Mouse (Mus musculus): Measurements from ENCODE around the gene Trappc3.

Gene Trappc3

DNA sequence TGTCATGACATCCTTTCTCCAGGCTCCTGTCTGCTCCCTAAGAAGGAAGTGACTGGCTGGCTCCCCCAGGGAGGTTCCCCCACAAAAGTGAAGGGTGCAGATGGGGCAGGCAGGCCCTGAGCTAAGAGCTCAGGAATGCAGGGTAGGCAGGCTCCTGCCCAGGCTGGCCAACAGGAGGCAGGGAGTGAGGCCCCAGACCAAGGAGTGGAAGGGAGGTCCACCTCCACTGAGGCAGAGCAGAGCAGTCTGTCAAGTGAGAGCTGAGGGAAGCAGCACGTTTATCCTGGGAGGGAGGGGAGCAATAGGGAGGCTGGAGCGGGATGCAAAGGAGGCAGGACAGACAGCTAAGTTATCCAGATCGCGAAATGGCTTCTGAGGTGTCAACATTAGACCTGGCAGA, 11.5 kb upstream of the Trappc3 start:
- CTCF ChIA-PET = interaction anchor here (0.6 kb wide), 1 partner anchor 47 kb away, joined by 3 read pairs; no protein-coding TSS in a partner anchor

GRCm38 (mm10) chr4:126251655-126252254, 10.4 kb upstream of the Trappc3 start:
- CTCF ChIA-PET = no interaction called here

DNA sequence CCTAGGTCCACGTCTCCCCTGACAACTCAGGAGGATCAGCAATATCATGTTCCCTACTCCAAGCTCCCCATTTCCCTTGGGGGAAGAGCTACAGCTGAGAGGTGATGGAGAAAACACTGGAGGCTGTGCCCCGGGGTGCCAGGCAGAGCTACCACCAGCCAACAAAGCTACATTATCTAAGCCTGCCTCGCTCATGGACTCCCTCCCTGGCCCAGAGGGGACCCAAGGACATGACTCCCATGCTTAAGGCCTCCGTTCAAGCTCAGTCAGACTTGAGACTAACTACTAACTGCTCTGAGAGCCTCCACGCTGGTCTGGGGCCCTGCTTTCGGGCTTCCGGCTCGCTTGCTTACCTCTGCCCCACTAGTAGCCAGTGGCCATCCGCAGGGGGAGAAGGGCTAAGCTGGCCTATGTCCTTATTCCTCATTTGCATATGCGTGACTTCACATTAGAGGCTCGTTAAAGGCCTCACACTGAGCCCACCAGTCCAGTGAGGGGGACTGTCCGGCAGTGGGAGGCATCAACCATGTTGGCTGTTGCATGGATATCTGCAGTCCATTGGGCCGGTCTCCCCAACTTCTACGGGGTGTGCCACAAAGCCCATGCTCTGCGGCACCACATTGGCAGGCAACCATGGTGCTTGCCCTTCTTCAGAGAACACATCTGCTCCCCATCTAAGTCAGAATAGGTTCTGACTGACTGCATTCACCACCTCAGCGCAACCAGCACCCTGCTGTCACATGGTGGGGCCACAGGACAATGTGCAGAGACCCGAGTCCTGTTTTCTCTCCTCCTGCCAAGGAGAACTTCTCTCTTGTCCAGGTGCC, 9.5 kb upstream of the Trappc3 start:
- CTCF ChIA-PET = interaction anchor here (1.1 kb wide), 1 partner anchor 9 kb away, joined by 3 read pairs; no protein-coding TSS in a partner anchor

DNA sequence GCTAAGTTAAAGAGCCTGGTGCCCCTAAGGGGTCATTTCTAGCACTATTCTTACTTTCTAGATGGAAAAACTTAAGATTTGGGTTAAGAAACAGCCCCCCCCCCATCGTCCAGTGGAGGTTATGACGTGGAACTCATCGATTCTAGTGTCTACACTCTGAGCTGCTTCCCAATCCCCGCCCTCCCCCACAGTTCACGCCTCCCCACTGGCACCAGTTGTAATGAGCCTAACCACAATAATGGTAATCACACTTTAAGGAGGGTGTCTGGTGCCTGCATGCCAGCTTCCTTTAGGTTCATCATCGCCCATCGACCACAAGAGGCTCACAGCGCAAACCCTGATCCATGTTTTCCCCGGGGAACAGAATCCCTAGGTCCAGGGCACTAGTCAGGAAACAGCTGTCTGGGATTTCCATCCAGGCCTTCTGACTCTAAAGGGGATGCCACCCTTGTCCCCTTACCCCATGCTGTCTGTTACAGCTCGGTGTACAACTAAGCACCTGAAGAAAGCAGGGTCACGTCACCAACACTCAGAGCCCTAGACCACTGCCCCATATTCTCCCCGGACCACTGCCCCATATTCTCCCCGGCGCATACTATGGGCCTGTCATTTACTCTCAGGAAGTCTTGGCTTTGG, 8.4 kb upstream of the Trappc3 start:
- CTCF ChIA-PET = interaction anchor here (1.1 kb wide), 1 partner anchor 8 kb away, joined by 3 read pairs; no protein-coding TSS in a partner anchor

DNA sequence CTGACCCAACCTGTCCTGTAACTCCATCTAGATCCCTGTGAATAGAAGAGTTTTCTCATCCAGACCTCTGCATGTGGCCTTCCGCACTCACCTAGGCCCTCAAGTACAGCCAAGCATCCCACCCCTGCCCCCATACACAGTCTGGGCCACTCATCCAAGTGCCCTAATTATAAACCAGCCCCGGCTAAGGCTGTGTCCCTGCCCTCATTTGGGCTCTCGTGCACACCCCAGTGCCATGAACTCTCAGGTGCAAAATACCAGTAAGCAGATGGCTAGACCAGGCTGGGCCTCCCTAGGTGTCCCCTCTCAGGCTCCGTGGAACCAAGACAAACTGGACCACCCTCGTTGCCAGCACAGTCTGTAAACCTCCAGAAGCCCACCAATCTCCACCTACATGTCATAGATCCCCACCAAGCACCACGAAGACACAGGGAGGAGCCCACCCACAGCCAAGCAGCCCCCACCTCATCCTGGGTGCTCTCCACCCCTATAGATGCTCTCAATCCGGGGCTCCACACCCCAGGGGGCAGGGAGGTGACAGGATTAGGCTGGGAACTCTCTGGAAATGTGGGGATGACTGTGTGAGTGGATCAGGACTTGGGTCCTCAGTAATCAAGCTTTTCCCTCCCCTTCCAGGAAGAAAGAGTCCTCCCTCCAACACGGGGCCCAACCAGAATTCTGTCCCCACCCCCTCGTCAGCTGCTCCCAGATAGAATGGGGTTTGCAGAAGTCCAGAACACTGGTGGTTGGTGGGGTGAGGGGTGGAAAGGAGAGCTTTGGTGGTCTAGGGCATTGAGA, 7.6 kb upstream of the Trappc3 start:
- CTCF ChIA-PET = interaction anchor here (1.8 kb wide), 1 partner anchor 24 kb away, joined by 5 read pairs; no protein-coding TSS in a partner anchor

GRCm38 (mm10) chr4:126255113-126256001, 6.8 kb upstream of the Trappc3 start:
- CTCF ChIA-PET = interaction anchor here (1.8 kb wide), 1 partner anchor 23 kb away, joined by 5 read pairs; no protein-coding TSS in a partner anchor

DNA sequence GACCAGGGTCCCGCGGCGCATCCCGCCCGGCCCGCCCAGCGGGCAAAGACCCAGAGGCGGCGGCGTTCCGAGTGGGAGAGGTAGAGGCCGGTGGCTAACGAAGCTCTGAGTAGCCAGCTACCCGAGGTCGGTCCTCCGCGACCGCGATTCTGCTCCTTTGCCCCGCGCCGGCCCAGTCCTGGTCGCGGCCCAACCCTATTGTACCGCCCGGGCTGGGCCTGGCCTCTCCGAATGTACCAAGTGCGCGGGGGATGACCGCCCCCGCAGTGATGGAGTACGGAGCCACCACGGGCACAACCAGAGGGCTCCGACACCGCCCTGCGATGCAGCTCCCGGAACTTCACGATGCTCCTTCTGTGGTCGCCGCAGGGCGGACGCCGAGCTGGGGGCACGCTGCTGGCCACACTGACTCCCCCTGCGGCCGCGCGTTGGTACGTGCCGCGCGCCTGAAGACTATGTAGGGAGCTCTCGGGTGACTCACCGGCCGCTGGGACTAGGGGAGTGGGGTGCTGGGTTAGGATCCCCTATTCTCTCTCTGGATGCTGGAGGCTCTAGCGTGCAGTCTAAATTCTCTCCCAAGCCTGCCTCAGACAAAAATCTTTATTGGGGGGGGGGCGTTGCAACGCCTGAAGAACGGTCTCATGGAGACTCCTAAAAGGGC, 5.9 kb upstream of the Trappc3 start, which contains the start of gene Map7d1:
TSS of gene Map7d1 (minus strand) at position 213 of the 661 bp plus-strand sequence.
- CTCF ChIA-PET = interaction anchor here (0.7 to 1.8 kb wide), 2 partner anchors 22 to 170 kb away, joined by 3 to 5 read pairs; no protein-coding TSS in a partner anchor

GRCm38 (mm10) chr4:126256967-126257881, 4.9 kb upstream of the Trappc3 start:
- CTCF ChIA-PET = interaction anchor here (0.8 kb wide), 1 partner anchor 15 kb away, joined by 3 read pairs; no protein-coding TSS in a partner anchor

DNA sequence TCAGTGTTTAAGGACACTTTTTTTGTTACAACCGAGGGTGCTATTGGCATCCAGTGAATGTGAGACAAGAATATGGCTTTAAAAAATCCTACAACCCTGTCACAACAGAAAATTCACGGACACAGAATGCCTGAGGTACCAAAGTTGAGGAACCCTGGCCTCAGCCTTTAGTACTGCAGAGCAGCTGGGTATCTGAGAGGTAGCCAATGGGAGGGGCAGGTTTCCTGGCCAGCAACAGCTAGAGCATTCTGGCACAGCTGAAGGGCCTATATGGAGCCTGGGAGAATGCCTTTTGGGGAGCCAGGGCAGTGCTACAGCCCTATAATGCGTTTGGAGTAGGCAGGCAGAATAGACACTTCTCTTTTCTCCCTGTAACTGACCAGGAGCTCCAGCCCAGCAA, 3.1 kb upstream of the Trappc3 start:
- CTCF ChIA-PET = no interaction called here

DNA sequence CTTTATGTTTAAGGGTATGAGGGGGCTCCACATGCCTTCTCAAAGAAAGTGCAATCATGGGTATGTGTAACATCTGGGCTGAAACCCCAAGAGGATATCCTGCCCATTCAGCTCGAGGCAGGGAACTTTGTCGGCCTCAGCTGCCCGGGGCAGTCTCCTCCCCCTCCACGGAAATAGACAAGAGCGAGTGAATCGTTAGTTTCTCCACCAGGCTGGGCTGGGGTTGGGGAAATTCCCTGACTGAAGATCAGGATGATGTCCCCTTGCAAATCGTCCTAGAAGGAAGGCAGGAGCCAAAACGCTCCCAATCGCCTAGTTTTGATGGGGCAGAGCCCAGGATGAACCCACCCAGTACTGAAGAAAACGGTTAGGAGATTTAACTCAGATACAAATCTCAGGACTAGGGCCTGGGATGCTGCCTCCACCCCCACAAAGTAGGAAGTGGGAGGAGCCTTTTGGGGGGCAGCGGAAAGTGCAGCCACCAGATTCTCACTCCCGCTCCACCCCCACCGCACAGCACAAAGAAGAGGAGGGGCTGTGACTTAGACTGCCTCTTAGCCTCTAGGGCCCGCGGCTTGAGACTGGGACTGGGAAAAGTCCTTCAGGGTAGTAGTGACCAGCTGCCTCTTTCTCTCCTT, 2.5 kb upstream of the Trappc3 start:
- CTCF ChIA-PET = interaction anchor here (0.8 kb wide), 1 partner anchor 21 kb away, joined by 18 read pairs; no protein-coding TSS in a partner anchor

DNA sequence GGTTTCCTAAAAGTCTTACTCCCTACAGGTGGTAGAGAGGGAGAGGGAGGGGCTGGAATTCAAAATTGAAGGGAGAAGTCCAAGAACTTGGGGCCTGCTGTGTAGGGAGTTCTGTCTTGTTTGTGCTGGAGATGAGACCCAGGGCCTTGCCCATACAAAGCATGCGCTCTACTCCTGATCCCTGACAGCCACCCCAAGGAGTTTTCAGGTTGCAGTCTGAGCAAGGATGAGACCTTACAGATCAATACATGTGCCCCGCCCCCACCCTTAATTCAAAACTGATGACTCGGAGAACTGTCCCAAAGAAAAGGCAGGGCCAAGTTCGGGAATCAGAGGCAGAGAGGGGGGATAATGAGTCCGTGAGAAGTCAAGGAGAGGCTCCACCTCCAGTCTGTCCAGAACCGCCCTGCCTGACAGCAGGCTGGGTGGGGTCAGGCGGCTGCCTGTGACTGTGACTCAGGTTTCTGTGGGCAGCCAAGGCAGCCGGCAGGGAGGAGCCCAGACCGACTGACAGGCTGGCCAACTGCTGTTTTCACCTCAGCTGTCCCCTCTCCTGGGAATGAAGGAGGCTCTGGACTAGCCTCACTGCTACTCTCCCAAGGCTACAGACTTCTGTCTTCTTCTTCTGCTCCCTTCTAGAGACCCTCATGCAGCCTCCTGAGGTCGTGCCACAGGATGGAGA, 1.5 kb upstream of the Trappc3 start:
- CTCF ChIA-PET = no interaction called here

DNA sequence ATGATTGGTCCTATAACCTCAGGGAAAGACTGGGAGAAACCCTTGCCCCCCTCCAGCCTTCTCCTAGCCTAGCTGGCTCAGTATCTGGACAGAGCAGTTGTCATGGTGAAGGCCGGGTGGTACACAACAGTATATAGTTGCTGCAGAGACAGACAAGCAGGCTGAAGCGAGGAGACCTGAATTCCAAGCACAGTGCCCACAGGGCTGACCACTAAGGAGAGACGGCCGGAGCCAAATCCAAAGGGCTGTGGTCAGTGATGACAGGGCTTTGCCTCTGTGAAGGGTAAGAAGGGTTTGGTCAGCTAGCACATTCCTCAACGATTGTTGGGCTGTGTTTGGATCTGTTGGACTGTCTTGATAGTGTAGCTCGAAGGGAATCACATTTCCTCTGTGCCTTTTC, 859 bp upstream of the Trappc3 start:
- CTCF ChIA-PET = interaction anchor here (0.5 to 1.0 kb wide), 5 partner anchors 8 to 130 kb away, joined by 3 to 5 read pairs (median 3); no protein-coding TSS in a partner anchor

- CTCF ChIA-PET = interaction anchor here (0.5 to 1.1 kb wide), 7 partner anchors 9 to 130 kb away, joined by 3 to 5 read pairs (median 3); no protein-coding TSS in a partner anchor
These were observed 450 bp upstream of the Trappc3 start for GRCm38 (mm10) chr4:126261675-126262074.

GRCm38 (mm10) chr4:126269292-126269691, 7.2 kb downstream of the Trappc3 start:
- CTCF ChIA-PET = no interaction called here

GRCm38 (mm10) chr4:126273753-126274152, 11.6 kb downstream of the Trappc3 start:
- CTCF ChIA-PET = no interaction called here

DNA sequence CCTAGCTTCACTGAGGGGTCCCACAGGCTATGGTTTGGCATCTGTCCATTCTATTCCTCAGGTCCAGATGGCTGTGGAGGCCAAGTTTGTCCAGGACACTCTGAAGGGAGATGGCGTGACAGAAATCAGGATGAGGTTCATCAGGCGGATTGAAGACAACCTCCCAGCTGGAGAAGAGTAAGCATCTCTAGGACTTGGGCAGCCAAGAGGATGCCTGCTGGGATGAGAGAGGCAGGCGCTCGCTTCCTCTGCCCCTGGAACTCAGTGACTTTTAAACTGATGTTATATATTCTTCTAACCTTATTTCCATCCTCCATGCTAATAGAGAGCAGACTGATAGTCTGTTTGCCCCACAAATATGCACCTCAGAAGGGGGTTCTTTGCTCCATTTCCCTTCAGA, 13.0 kb downstream of the Trappc3 start:
- CTCF ChIA-PET = no interaction called here

- CTCF ChIA-PET = no interaction called here
These were observed 13.6 kb downstream of the Trappc3 start for GRCm38 (mm10) chr4:126275681-126276131.

All from spleen, embryonic (tissue).